Mouse (Mus musculus) embryonic facial prominence, embryonic 10.5 days (tissue): ENCODE measurements at regions not wholly inside any gene's neighbourhood (a gene's known extent, or its start where the extent isn't known, plus 50 kb on each side); places are given as distances from the start of the nearest gene placed in this dataset.
A peak's percentile ranks its signal among the peaks of the same experiment; 100 is the strongest.

Source experiments
- DNase-seq: peaks from one replicate; pipeline ENCODE4 v3.0.0-alpha.2; 2017; ENCODE audit warnings: low spot score
- H3K27ac ChIP-seq: fragments of 300-500 bp; sonication (generic); replicated peaks from 2 replicates; pipeline ENCODE4 v1.5.1; 2016; ENCODE audit warnings: mild to moderate bottlenecking
- H3K27me3 ChIP-seq: fragments of 300-500 bp; sonication (generic); replicated peaks from 2 replicates; pipeline ENCODE4 v1.6.1; 2016; ENCODE audit warnings: low read depth, mild to moderate bottlenecking; ENCODE audit not compliant: poor library complexity, severe bottlenecking
- H3K36me3 ChIP-seq: fragments of 300-500 bp; sonication (generic); replicated peaks from 2 replicates; pipeline ENCODE4 v1.6.1; 2016; ENCODE audit warnings: mild to moderate bottlenecking, moderate library complexity
- H3K4me1 ChIP-seq: fragments of 300-500 bp; sonication (generic); 2 replicates; pipeline ENCODE4 v1.6.1; 2016
- H3K4me3 ChIP-seq: fragments of 300-500 bp; sonication (generic); 2 replicates; pipeline ENCODE4 v1.5.1; 2016; ENCODE audit warnings: mild to moderate bottlenecking, moderate library complexity
- H3K9me3 ChIP-seq: fragments of 300-500 bp; sonication (generic); 2 replicates; pipeline ENCODE4 v1.6.1; 2016; ENCODE audit warnings: mild to moderate bottlenecking
- WGBS: fragments of 180-500 bp; shearing (Covaris S2); methylation state at CpG from one replicate; pipeline ENCODE4 v1.1.7; 2016; 5-methylcytosine and 5-hydroxymethylcytosine counted together

DNA sequence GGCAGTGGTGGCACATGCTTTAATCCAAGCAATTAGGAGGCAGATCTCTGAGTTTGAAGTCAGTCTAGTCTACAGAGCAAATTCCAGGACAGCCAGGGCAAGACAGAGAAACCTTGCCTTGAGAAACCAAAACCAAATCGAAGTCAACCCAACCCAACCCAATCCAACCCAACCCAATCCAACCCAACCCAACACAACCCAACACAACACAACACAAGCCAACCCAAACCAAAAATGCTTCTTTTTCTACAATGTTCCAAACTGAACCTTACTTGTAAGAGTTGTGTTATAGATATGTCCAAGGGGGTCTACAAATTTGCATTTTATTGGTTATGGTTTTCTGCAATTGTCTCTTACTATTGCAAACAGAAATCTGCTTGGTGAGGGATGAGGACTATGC, 52.8 kb upstream of the Chodl start:
- Histone ChIP-seq H3K27ac (no peak overlapping the region), H3K9me3 (no peaks in the 10 kb centered on the region), H3K27me3 (no peaks in the 10 kb centered on the region), H3K4me1 (no peaks in the 10 kb centered on the region), H3K36me3 (no peaks in the 10 kb centered on the region), H3K4me3 (no peak overlapping the region)
- 78% methylated on average over 1 of the region's 1 CpGs for WGBS
- no peak for DNase-seq

GRCm38 (mm10) chr16:78859006-78859405, 71.7 kb upstream of the Chodl start:
- H3K9me3 ChIP-seq, result no peaks in the 10 kb centered on the region
- no peaks in the 10 kb centered on the region for H3K4me1 ChIP-seq
- WGBS, result 87% methylated on average over 4 of the region's 4 CpGs
- no peaks in the 10 kb centered on the region for H3K36me3 ChIP-seq
- no peak overlapping the region for H3K27ac ChIP-seq
- no peaks in the 10 kb centered on the region for H3K27me3 ChIP-seq
- DNase-seq, result no peak
- H3K4me3 ChIP-seq, result no peak overlapping the region

DNA sequence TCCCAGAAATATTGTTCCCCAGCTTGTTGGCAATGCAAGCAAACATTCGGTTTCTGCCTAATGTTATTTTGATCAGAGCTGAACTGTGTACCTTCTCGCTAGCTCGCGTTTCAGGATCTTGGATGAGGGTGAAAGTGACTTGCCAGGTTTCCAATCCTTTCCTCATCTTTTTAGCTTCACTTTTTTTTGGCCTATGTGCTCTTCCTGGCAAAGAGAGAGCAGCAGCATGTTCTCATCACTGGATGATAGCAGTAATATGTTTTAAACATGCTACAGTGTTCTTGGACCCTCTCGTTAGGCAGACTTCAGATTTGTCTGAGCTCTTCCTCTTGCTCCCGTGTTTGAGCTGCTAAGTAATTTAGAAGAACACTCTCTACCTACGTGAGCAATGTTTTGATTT, 99.8 kb upstream of the Chodl start:
- H3K27me3 ChIP-seq, result no peaks in the 10 kb centered on the region
- 84% methylated on average over 7 of the region's 7 CpGs for WGBS

GRCm38 (mm10) chr16:78827739-78828138, 103.0 kb upstream of the Chodl start:
- H3K4me3 ChIP-seq, result no peak overlapping the region
- H3K36me3 ChIP-seq, result no peaks in the 10 kb centered on the region
- WGBS, result 35% methylated on average over 3 of the region's 3 CpGs
- no peaks in the 10 kb centered on the region for H3K9me3 ChIP-seq
- no peak overlapping the region for H3K27ac ChIP-seq
- H3K27me3 ChIP-seq, result no peaks in the 10 kb centered on the region
- H3K4me1 ChIP-seq, result no peaks in the 10 kb centered on the region
- no peak for DNase-seq

More for the DNA sequence above, 99.8 kb upstream of the Chodl start:
- Histone ChIP-seq H3K4me3 (no peak overlapping the region), H3K4me1 (no peaks in the 10 kb centered on the region), H3K36me3 (no peaks in the 10 kb centered on the region), H3K9me3 (no peaks in the 10 kb centered on the region), H3K27ac (no peak overlapping the region)
- no peak for DNase-seq

GRCm38 (mm10) chr16:78790064-78790463, 140.7 kb upstream of the Chodl start:
- Histone ChIP-seq H3K27me3 (no peaks in the 10 kb centered on the region), H3K4me1 (no peaks in the 10 kb centered on the region), H3K9me3 (no peaks in the 10 kb centered on the region), H3K27ac (no peak overlapping the region), H3K36me3 (no peaks in the 10 kb centered on the region), H3K4me3 (no peak overlapping the region)
- WGBS, result 85% methylated on average over 2 of the region's 2 CpGs
- no peak for DNase-seq

DNA sequence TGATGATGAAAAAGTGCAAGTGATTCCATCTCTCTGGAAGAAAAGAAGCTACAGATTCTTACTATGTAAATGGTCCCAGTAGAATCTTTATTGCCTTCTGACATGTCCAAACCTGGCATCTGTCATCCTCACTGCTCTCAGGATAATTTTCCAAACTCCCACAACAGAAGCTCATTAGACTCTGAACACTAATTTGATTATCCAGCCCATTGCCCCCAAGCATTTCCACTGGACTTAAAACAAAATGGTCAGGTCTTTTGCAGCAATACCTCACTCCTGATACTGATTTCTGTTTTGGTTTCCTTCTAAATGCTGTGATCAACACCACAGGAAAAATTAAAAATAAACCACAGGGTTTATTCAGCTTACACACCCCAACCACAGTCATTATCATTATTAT, 171.5 kb upstream of the Chodl start:
- no peaks in the 10 kb centered on the region for H3K36me3 ChIP-seq
- no peak overlapping the region for H3K4me3 ChIP-seq
- no peak for DNase-seq
- no peaks in the 10 kb centered on the region for H3K9me3 ChIP-seq
- no peak overlapping the region for H3K27ac ChIP-seq
- no peaks in the 10 kb centered on the region for H3K4me1 ChIP-seq
- H3K27me3 ChIP-seq, result no peaks in the 10 kb centered on the region

DNA sequence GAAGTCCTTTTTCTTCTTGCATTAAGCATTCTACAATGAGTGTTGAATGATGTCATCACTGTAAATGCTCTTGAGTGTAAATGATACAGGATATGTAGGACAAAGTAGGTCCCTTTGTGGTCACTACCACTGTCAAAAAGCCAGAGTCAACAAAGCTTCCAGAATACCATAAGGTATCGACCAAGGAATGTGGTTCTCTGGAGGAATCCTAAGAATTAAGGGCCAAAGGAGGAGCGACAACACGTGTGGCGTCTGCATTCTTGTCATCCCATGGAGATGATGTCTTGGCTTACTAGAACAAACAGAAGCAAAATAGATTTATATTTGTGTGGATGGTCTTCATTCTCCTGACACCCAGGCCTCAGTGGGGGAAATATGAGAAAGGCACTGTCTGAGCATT, 161.4 kb upstream of the D16Ertd472e start:
- no peak for DNase-seq
- no peaks in the 10 kb centered on the region for H3K9me3 ChIP-seq
- H3K27ac ChIP-seq, result no peak overlapping the region
- H3K36me3 ChIP-seq, result no peaks in the 10 kb centered on the region
- no peaks in the 10 kb centered on the region for H3K4me1 ChIP-seq
- no peak overlapping the region for H3K4me3 ChIP-seq
- WGBS, result 80% methylated on average over 4 of the region's 4 CpGs
- H3K27me3 ChIP-seq, result no peaks in the 10 kb centered on the region

GRCm38 (mm10) chr16:78730583-78731501, 154.3 kb upstream of the D16Ertd472e start:
- DNase-seq, result peak; percentile 48
- 75% methylated on average over 13 of the region's 13 CpGs for WGBS
- no peaks in the 10 kb centered on the region for H3K9me3 ChIP-seq

DNA sequence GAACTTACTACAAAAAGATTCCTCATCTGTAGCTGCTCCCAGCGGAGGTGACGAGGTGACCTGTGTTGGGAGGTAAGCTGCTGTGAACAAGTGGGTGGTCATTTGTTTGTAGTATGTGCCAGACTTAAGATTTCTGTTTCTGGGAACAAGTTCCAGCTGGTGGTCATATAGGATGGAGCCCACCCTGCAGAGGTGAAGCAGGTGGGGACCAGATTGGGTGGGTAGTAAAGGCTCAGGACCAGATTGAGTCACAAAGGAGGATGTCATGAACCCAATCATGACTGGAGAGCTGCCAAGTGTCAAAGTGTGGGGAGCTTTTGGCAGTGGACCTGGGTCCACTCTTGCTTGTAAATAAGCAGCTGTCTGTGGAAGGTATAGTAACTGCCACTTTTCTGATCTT, 149.0 kb upstream of the D16Ertd472e start:
- 84% methylated on average over 2 of the region's 2 CpGs for WGBS
- Histone ChIP-seq H3K27ac (no peak overlapping the region), H3K9me3 (no peaks in the 10 kb centered on the region), H3K36me3 (no peaks in the 10 kb centered on the region), H3K27me3 (no peaks in the 10 kb centered on the region), H3K4me1 (no peaks in the 10 kb centered on the region), H3K4me3 (no peak overlapping the region)
- no peak for DNase-seq

More at GRCm38 (mm10) chr16:78730583-78731501, 154.3 kb upstream of the D16Ertd472e start:
- Histone ChIP-seq H3K36me3 (no peaks in the 10 kb centered on the region), H3K27me3 (no peaks in the 10 kb centered on the region), H3K4me1 (no peaks in the 10 kb centered on the region), H3K27ac (0 out of 2 replicates have a peak overlapping the region, but pooled peaks have one; percentile 10), H3K4me3 (no peak overlapping the region)

DNA sequence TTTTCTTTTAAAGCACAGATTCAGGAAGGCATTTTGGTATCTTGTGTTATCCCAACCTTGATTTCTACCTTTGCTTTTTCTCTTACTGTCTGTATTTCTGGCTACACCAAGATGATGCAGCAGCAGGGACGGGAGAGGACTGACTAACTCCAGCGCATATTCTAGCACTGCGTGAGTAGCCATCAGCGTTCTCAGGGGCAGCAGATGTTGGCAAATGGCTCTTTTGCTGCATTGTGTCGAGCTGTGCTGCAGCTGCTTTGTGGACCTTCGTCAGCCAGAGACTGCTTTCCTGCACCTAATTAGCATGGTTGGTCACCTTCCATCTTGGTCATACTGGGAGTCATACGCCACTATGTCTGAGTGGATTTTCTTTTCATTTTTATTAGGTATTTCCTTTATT, 133.4 kb upstream of the D16Ertd472e start:
- Histone ChIP-seq H3K4me3 (no peak overlapping the region), H3K27me3 (no peaks in the 10 kb centered on the region), H3K9me3 (no peaks in the 10 kb centered on the region), H3K27ac (no peak overlapping the region), H3K36me3 (no peaks in the 10 kb centered on the region), H3K4me1 (no peaks in the 10 kb centered on the region)
- DNase-seq, result no peak
- WGBS, result 85% methylated on average over 7 of the region's 7 CpGs

DNA sequence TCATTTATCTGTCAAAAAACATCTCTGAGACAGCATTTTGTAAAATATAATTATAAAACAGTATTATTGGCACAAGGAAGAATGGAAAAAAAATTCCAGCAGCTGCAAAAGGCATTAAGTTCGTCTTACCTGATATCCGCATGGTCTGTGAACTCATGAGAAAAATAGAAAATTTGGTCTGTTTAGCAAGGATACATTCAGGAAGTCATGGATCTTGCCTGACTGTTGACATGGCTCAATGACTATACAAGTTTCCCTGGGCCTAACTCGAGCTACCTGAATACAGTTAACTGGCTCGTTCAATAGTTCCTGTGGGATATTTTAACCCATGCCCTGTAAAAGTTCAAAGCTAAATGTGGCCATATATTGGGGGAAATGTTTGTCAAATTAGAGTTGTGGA, 131.1 kb upstream of the D16Ertd472e start:
- Histone ChIP-seq H3K4me3 (no peak overlapping the region), H3K9me3 (no peaks in the 10 kb centered on the region), H3K27ac (no peak overlapping the region), H3K4me1 (no peaks in the 10 kb centered on the region), H3K27me3 (no peaks in the 10 kb centered on the region), H3K36me3 (no peaks in the 10 kb centered on the region)
- no peak for DNase-seq
- WGBS, result 87% methylated on average over 4 of the region's 4 CpGs

DNA sequence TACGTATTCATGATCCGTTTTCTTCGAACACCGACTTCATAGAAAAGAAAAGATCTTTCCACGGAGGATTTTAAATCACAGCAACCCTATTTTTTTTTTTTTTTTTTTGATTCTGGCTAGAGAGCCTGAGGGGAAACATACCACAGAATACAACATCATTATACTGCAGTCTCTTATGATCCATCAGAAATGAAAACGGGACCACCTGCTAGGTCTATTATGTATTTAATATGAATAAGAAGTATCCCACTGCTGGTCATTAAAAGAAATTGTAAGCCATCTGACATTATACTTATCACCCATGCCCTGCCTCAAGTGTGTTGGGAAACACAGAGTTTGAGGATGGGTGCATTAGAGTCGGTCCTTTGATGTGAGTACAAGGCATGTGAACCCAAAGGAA, 130.7 kb upstream of the D16Ertd472e start:
- no peaks in the 10 kb centered on the region for H3K27me3 ChIP-seq
- no peaks in the 10 kb centered on the region for H3K9me3 ChIP-seq
- no peak overlapping the region for H3K27ac ChIP-seq
- WGBS, result 91% methylated on average over 7 of the region's 7 CpGs
- DNase-seq, result no peak
- no peaks in the 10 kb centered on the region for H3K36me3 ChIP-seq
- no peak overlapping the region for H3K4me3 ChIP-seq
- no peaks in the 10 kb centered on the region for H3K4me1 ChIP-seq

GRCm38 (mm10) chr16:78697514-78698209, 121.2 kb upstream of the D16Ertd472e start:
- no peak for DNase-seq
- WGBS, result 66% methylated on average over 3 of the region's 3 CpGs

More at GRCm38 (mm10) chr16:78697514-78698209, 121.2 kb upstream of the D16Ertd472e start:
- H3K9me3 ChIP-seq, result no peaks in the 10 kb centered on the region
- 0 out of 2 replicates have a peak, but pooled peaks cover 3% of the 10 kb centered on the region for H3K4me1 ChIP-seq
- no peaks in the 10 kb centered on the region for H3K36me3 ChIP-seq
- H3K4me3 ChIP-seq, result no peak overlapping the region
- no peak overlapping the region for H3K27ac ChIP-seq
- H3K27me3 ChIP-seq, result no peaks in the 10 kb centered on the region
